ENCODE assay signal across 8 mouse cellular contexts in genomic region chr12:73537499-73538138, GRCm38 (mm10). TPM values are rescaled to one million over a fixed set of nuclear protein-coding genes. Genes with fewer than 3 reads are reported as not detected.
A peak's percentile ranks its signal among the peaks of the same experiment; 100 is the strongest.
DNase-seq lines count a peak whose midpoint lies in the region; ATAC-seq and TF ChIP-seq lines count a peak whose summit lies in the region.

No protein-coding gene starts in this region.

- H3K27ac ChIP-seq in ES-E14 (ENCODE audit: insufficient read depth, low read depth, low read length, poor library complexity, severe bottlenecking): no peak overlapping the region
- no peak overlapping the region for H3K27ac ChIP-seq in lung, postnatal 0 days (ENCODE audit: low read length)

- H3K36me3 ChIP-seq in ES-E14 (ENCODE audit: control insufficient read depth, insufficient read depth, low read length, poor library complexity, severe bottlenecking): no peaks in the 10 kb centered on the region
- H3K36me3 ChIP-seq in lung, postnatal 0 days (ENCODE audit: insufficient read depth, low read length): no peaks in the 10 kb centered on the region

- H3K4me3 ChIP-seq in ES-E14 (ENCODE audit: insufficient read depth in 1 of 2, low read depth in 1 of 2, low read length in 2 of 2, poor library complexity in 1 of 2, severe bottlenecking in 1 of 2): peak overlapping the region in 1 of 2 experiments; percentile 23; a peak in 1 of 4 replicates
- H3K4me3 ChIP-seq in lung, postnatal 0 days (ENCODE audit: low read depth, low read length): peak overlapping the region; percentile 23

- H3K27me3 ChIP-seq in lung, postnatal 0 days (replicated peaks; ENCODE audit: insufficient read depth, low read length): no peaks in the 10 kb centered on the region

- TF ChIP-seq EP300 in lung, postnatal 0 days (IDR thresholded peaks at IDR 0.05): no peak

- peak; percentile 75 for ATAC-seq in granulocyte monocyte progenitor cell, adult 5-6 weeks (replicated peaks; ENCODE audit: poor library complexity, severe bottlenecking)
- peak; percentile 79 for ATAC-seq in lung, postnatal 0 days

- in situ Hi-C loops in ES-E14 (cut with MboI; ENCODE audit: low sequenced_read_pairs in 2 of 2, unreplicated experiment in 2 of 2): loop anchor here (25.0 kb wide), 1 partner anchor 500 kb away; no protein-coding TSS in a partner anchor

- H3K9me3 ChIP-seq in ES-E14 (ENCODE audit: control insufficient read depth, insufficient read depth, low read depth, low read length): no peaks in the 10 kb centered on the region
- no peaks in the 10 kb centered on the region for H3K9me3 ChIP-seq in lung, postnatal 0 days (ENCODE audit: low read length)

- DNase-seq in 416B (ENCODE audit: low read depth): peak; percentile 86
- DNase-seq in ES-E14 (ENCODE audit: low read depth, low spot score): peak; percentile 59
- DNase-seq in kidney, adult 9 months: peak; percentile 65
- peak; percentile 70 for DNase-seq in lung, postnatal 0 days (ENCODE audit: low spot score)
- no peak for DNase-seq in cerebellum, adult 8-10 months
- no peak for DNase-seq in spleen, postnatal 36 days (ENCODE audit: low spot score in 2 of 2)
- DNase-seq in gastrocnemius, adult 18-20 months (ENCODE audit: low spot score): no peak

- peak; percentile 63 for TF ChIP-seq CTCF in lung, postnatal 0 days (IDR thresholded peaks at IDR 0.05)

- 20% methylated on average over 17 of the region's 17 CpGs for WGBS in lung, postnatal 0 days

- peaks cover 0 to 3% of the 10 kb centered on the region in 2 experiments; a peak in 2 of 4 replicates for H3K4me1 ChIP-seq in ES-E14 (ENCODE audit: control insufficient read depth in 2 of 2, insufficient read depth in 2 of 2, low read length in 2 of 2, poor library complexity in 1 of 2)
- H3K4me1 ChIP-seq in lung, postnatal 0 days (ENCODE audit: insufficient read depth, low read depth, low read length): no peaks in the 10 kb centered on the region

- 0 out of 2 replicates have a peak overlapping the region, but pooled peaks have one; percentile 2 for H3K9ac ChIP-seq in ES-E14 (ENCODE audit: insufficient read depth, low read depth, low read length, poor library complexity, severe bottlenecking)
- H3K9ac ChIP-seq in lung, postnatal 0 days (replicated peaks; ENCODE audit: low read depth): no peak overlapping the region

- H3K4me2 ChIP-seq in lung, postnatal 0 days (replicated peaks; ENCODE audit: low read depth, low read length): peak overlapping the region; percentile 44

TF ChIP-seq in ES-E14, 5 proteins besides CTCF, POLR2A, EP300 and RAD21:
- TF ChIP-seq ZNF384 (IDR thresholded peaks at IDR 0.05; ENCODE audit: low read depth, low read length) (peak; percentile 78), ZC3H11A (IDR thresholded peaks at IDR 0.05; ENCODE audit: borderline replicate concordance, low read depth, low read length) (no peak)

RNA-seq across cellular contexts. Expression of gene Tmem30b, which starts 8.6 kb away (rescaled TPM):
- 3.4 and 6.3 TPM in 2 replicates for total RNA-seq in ES-E14 (2012; rRNA removed)
- total RNA-seq in granulocyte monocyte progenitor cell, adult 5-6 weeks (2014; fragmentation: Nextera tagmentation): not detected in 2 replicates
- not detected in 2 replicates for total RNA-seq in granulocyte monocyte progenitor cell, adult 5-6 weeks (2017)
- polyA plus RNA-seq in lung, postnatal 0 days (2015; fragmentation: Nextera tagmentation; extraction: Ambion mirVana): 19.3 and 19.4 TPM in 2 replicates
- total RNA-seq in gastrocnemius, adult 18-20 months (2021): under 1 TPM; 0.11 to 0.74 TPM

RNA-seq across cellular contexts. Expression of gene Prkch, which starts 47.0 kb away (rescaled TPM):
- total RNA-seq in ES-E14 (2012; rRNA removed): 2.8 and 4.1 TPM in 2 replicates
- 0.99 and 1.6 TPM in 2 replicates for total RNA-seq in granulocyte monocyte progenitor cell, adult 5-6 weeks (2014; fragmentation: Nextera tagmentation)
- total RNA-seq in granulocyte monocyte progenitor cell, adult 5-6 weeks (2017): 2.6 and 5.3 TPM in 2 replicates
- polyA plus RNA-seq in lung, postnatal 0 days (2015; fragmentation: Nextera tagmentation; extraction: Ambion mirVana): 20.0 and 20.9 TPM in 2 replicates
- total RNA-seq in gastrocnemius, adult 18-20 months (2021): 1 to 10 TPM; 4.4 to 5.0 TPM

Comparison
In these comparisons a context has a peak if more than half of its experiments do, and no peak if none do; other contexts are left out.
1. DNase-seq: peak in 416B (single experiment), ES-E14 (single experiment), kidney, adult 9 months (single experiment) and lung, postnatal 0 days (single experiment); none in cerebellum, adult 8-10 months (single experiment), spleen, postnatal 36 days (0 of 2) and gastrocnemius, adult 18-20 months (single experiment).